Mouse (Mus musculus): ENCODE measurements around the gene Pex26.

The Pex26 gene

GRCm38 (mm10) chr6:121238209-121238608, 54.7 kb downstream of the Pex26 start:
- DNase-seq (ENCODE audit: low read depth, low spot score): no peak

- DNase-seq (ENCODE audit: low read depth, low spot score): no peak
These were observed 58.3 kb downstream of the Pex26 start for GRCm38 (mm10) chr6:121241780-121242179.

DNA sequence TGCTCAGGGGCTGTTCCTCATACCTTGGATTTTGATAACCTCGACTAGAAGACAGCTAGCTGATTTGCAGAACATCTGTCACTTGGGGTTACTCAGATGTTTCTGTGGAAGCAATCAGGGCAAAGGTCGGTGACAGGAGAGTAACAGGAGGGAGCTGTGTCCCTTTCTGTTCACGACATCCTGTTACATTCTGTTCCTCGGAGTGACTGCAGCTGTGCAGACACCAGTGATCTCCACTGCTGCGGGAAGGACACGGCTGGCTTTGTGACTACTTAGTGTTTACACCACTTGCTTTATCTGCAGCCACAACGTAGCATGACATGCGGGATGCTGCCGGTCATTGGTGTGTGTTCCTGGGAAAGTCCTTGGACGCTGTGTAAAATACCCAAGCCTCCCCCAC, 59.7 kb downstream of the Pex26 start:
- no peak for DNase-seq (ENCODE audit: low read depth, low spot score)

- peak; percentile 67 for DNase-seq (ENCODE audit: low read depth, low spot score)
These were observed 61.9 kb downstream of the Pex26 start, which contains the start of gene Usp18 for GRCm38 (mm10) chr6:121245127-121246036. Gene Usp18 (plus strand): TSS chr6:121245906.

GRCm38 (mm10) chr6:121246037-121246361, 62.5 kb downstream of the Pex26 start:
- DNase-seq (ENCODE audit: low read depth, low spot score): no peak

Measured in c-Kit-negative CD71-positive TER-119-positive erythroid progenitor cells, embryonic 14.5 days (primary cell).